Mouse (Mus musculus) heart, postnatal 0 days (tissue): ENCODE results near the gene Aoah.

Source experiments
- CTCF ChIP-seq: IDR thresholded peaks from 2 replicates; pipeline ENCODE4 v1.5.1; 2016; ENCODE audit warnings: antibody characterized with exemption, control low read depth, low read depth
- EP300 ChIP-seq: IDR thresholded peaks from 2 replicates; pipeline ENCODE4 v1.6.1; 2016; ENCODE audit warnings: antibody characterized with exemption, low read depth

GRCm38 (mm10) chr13:21033176-21033575 lies 239.3 kb downstream of the Aoah start:
- TF ChIP-seq CTCF (no peak), EP300 (no peak)
